Mouse (Mus musculus): ENCODE data around the gene Rnf8. TPM values are rescaled to one million over a fixed set of nuclear protein-coding genes. Genes with fewer than 3 reads are reported as not detected.

Gene Rnf8
- polyA plus RNA-seq, 1 experiment from 2014 or later, result 82.2 TPM

GRCm38 (mm10) chr17:29615024-29615551, 498 bp downstream of the Rnf8 start:
- H3K27ac ChIP-seq, result peak overlapping the region; percentile 92
- peaks cover 6% of the 10 kb centered on the region for H3K36me3 ChIP-seq (replicated peaks; ENCODE audit: control insufficient read depth, insufficient read depth)
- H3K4me2 ChIP-seq (replicated peaks), result peak overlapping the region; percentile 86
- peak overlapping the region; percentile 95 for H3K9ac ChIP-seq
- peak overlapping the region; percentile 97 for H3K4me3 ChIP-seq (replicated peaks; ENCODE audit: low read length)
- no peaks in the 10 kb centered on the region for H3K9me3 ChIP-seq (ENCODE audit: control insufficient read depth, low read length)
- DNase-seq (ENCODE audit: low spot score) (no peak), ATAC-seq (ENCODE audit: low FRiP score) (peak; percentile 41)
- H3K27me3 ChIP-seq (ENCODE audit: control insufficient read depth, insufficient read depth, low read length), result no peaks in the 10 kb centered on the region
- H3K4me1 ChIP-seq (replicated peaks; ENCODE audit: control insufficient read depth, insufficient read depth, low read length), result peaks cover 30% of the 10 kb centered on the region
- WGBS, result 0% methylated on average over 41 of the region's 43 CpGs

DNA sequence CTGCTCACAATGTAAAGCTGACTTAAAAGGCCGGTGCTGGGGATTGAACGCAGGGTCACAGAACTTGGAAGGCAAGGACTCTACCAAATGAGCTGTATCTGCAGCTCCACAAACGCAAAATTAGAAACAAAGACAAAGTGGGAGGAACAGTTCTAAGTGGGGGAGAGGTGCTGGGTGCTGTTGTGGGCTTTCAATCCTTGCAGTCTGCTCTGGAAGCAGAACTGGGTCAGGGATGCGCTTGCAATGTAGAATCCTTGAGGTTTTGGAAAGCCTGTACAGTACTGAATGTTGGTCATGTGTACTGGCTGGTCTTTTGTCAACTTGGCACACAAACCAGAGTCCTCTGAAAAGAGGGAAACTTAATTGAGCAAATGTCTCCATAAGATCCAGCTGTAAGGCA, 1.0 kb downstream of the Rnf8 start:
- no peaks in the 10 kb centered on the region for H3K9me3 ChIP-seq (ENCODE audit: control insufficient read depth, low read length)
- H3K36me3 ChIP-seq (replicated peaks; ENCODE audit: control insufficient read depth, insufficient read depth), result peaks cover 6% of the 10 kb centered on the region
- H3K27ac ChIP-seq, result peak overlapping the region; percentile 92; the same call in 1 of the 2 replicates
- peak overlapping the region; percentile 86 for H3K4me2 ChIP-seq (replicated peaks)
- peak overlapping the region; percentile 97 for H3K4me3 ChIP-seq (replicated peaks; ENCODE audit: low read length)
- no peak for DNase-seq (ENCODE audit: low spot score)
- H3K27me3 ChIP-seq (ENCODE audit: control insufficient read depth, insufficient read depth, low read length), result no peaks in the 10 kb centered on the region
- peak overlapping the region; percentile 95 for H3K9ac ChIP-seq
- peaks cover 30% of the 10 kb centered on the region for H3K4me1 ChIP-seq (replicated peaks; ENCODE audit: control insufficient read depth, insufficient read depth, low read length)
- no peak for ATAC-seq (ENCODE audit: low FRiP score)
- 7% methylated on average over 4 of the region's 4 CpGs for WGBS

- H3K4me3 ChIP-seq (replicated peaks; ENCODE audit: low read length), result no peak overlapping the region
- DNase-seq (ENCODE audit: low spot score), result no peak
- no peak for ATAC-seq (ENCODE audit: low FRiP score)
- no peaks in the 10 kb centered on the region for H3K9me3 ChIP-seq (ENCODE audit: control insufficient read depth, low read length)
- H3K27ac ChIP-seq, result no peak overlapping the region
- WGBS, result 87% methylated on average over 3 of the region's 3 CpGs
- H3K27me3 ChIP-seq (ENCODE audit: control insufficient read depth, insufficient read depth, low read length), result no peaks in the 10 kb centered on the region
- peaks cover 37% of the 10 kb centered on the region for H3K36me3 ChIP-seq (replicated peaks; ENCODE audit: control insufficient read depth, insufficient read depth)
- H3K4me2 ChIP-seq (replicated peaks), result no peak overlapping the region
- H3K4me1 ChIP-seq (replicated peaks; ENCODE audit: control insufficient read depth, insufficient read depth, low read length), result peaks cover 27% of the 10 kb centered on the region
- H3K9ac ChIP-seq, result no peak overlapping the region
Observed at GRCm38 (mm10) chr17:29619231-29619630, 4.6 kb downstream of the Rnf8 start.

- 91% methylated on average over 8 of the region's 8 CpGs for WGBS
- H3K9ac ChIP-seq, result no peak overlapping the region
- H3K9me3 ChIP-seq (ENCODE audit: control insufficient read depth, low read length), result no peaks in the 10 kb centered on the region
- H3K27me3 ChIP-seq (ENCODE audit: control insufficient read depth, insufficient read depth, low read length), result no peaks in the 10 kb centered on the region
- H3K36me3 ChIP-seq (replicated peaks; ENCODE audit: control insufficient read depth, insufficient read depth), result peaks cover 77% of the 10 kb centered on the region
- no peak for DNase-seq (ENCODE audit: low spot score)
- no peak overlapping the region for H3K27ac ChIP-seq
- ATAC-seq (ENCODE audit: low FRiP score), result no peak
- no peak overlapping the region for H3K4me2 ChIP-seq (replicated peaks)
- H3K4me3 ChIP-seq (replicated peaks; ENCODE audit: low read length), result no peak overlapping the region
- H3K4me1 ChIP-seq (replicated peaks; ENCODE audit: control insufficient read depth, insufficient read depth, low read length), result no peaks in the 10 kb centered on the region
Observed at GRCm38 (mm10) chr17:29623488-29623887, 8.9 kb downstream of the Rnf8 start.

GRCm38 (mm10) chr17:29627285-29627684, 12.7 kb downstream of the Rnf8 start:
- Histone ChIP-seq H3K9me3 (ENCODE audit: control insufficient read depth, low read length) (no peaks in the 10 kb centered on the region), H3K4me1 (replicated peaks; ENCODE audit: control insufficient read depth, insufficient read depth, low read length) (no peaks in the 10 kb centered on the region), H3K9ac (no peak overlapping the region), H3K27me3 (ENCODE audit: control insufficient read depth, insufficient read depth, low read length) (no peaks in the 10 kb centered on the region), H3K4me3 (replicated peaks; ENCODE audit: low read length) (no peak overlapping the region), H3K4me2 (replicated peaks) (no peak overlapping the region), H3K27ac (no peak overlapping the region), H3K36me3 (replicated peaks; ENCODE audit: control insufficient read depth, insufficient read depth) (peaks cover 97% of the 10 kb centered on the region)
- ATAC-seq (ENCODE audit: low FRiP score) (no peak), DNase-seq (ENCODE audit: low spot score) (no peak)
- WGBS, result 87% methylated on average over 9 of the region's 9 CpGs

DNA sequence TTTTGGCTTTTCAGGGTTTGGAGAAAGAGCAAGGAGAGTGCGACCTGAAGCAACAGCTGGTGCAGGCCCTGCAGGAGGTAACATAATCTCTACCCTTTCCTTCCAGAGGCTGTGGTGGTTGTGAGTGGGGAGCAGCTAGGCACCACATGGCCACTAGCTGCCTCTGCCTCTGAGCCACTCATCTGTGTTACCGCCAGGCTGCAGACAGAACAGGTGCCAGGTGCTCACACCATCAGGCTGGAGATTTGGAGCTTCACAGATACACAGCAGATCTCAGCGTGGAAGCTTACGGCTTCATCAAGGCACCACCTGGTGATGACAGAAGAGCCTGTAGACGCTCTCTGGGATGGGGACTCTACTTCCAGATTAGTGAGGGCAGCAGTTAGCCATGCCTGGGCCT, 14.4 kb downstream of the Rnf8 start:
- Histone ChIP-seq H3K9me3 (ENCODE audit: control insufficient read depth, low read length) (no peaks in the 10 kb centered on the region), H3K4me3 (replicated peaks; ENCODE audit: low read length) (no peak overlapping the region), H3K4me1 (replicated peaks; ENCODE audit: control insufficient read depth, insufficient read depth, low read length) (no peaks in the 10 kb centered on the region), H3K36me3 (replicated peaks; ENCODE audit: control insufficient read depth, insufficient read depth) (peaks cover 97% of the 10 kb centered on the region), H3K27me3 (ENCODE audit: control insufficient read depth, insufficient read depth, low read length) (no peaks in the 10 kb centered on the region), H3K4me2 (replicated peaks) (no peak overlapping the region), H3K27ac (no peak overlapping the region), H3K9ac (no peak overlapping the region)
- ATAC-seq (ENCODE audit: low FRiP score) (no peak), DNase-seq (ENCODE audit: low spot score) (no peak)
- 84% methylated on average over 5 of the region's 5 CpGs for WGBS

- no peak overlapping the region for H3K9ac ChIP-seq
- WGBS, result 91% methylated on average over 5 of the region's 5 CpGs
- H3K36me3 ChIP-seq (replicated peaks; ENCODE audit: control insufficient read depth, insufficient read depth), result peaks cover 99% of the 10 kb centered on the region
- H3K4me2 ChIP-seq (replicated peaks), result no peak overlapping the region
- H3K27me3 ChIP-seq (ENCODE audit: control insufficient read depth, insufficient read depth, low read length), result no peaks in the 10 kb centered on the region
- H3K9me3 ChIP-seq (ENCODE audit: control insufficient read depth, low read length), result no peaks in the 10 kb centered on the region
- H3K4me1 ChIP-seq (replicated peaks; ENCODE audit: control insufficient read depth, insufficient read depth, low read length), result no peaks in the 10 kb centered on the region
- ATAC-seq (ENCODE audit: low FRiP score) (no peak), DNase-seq (ENCODE audit: low spot score) (no peak)
- H3K27ac ChIP-seq, result no peak overlapping the region
- no peak overlapping the region for H3K4me3 ChIP-seq (replicated peaks; ENCODE audit: low read length)
Observed at GRCm38 (mm10) chr17:29629620-29630019, 15.0 kb downstream of the Rnf8 start.

DNA sequence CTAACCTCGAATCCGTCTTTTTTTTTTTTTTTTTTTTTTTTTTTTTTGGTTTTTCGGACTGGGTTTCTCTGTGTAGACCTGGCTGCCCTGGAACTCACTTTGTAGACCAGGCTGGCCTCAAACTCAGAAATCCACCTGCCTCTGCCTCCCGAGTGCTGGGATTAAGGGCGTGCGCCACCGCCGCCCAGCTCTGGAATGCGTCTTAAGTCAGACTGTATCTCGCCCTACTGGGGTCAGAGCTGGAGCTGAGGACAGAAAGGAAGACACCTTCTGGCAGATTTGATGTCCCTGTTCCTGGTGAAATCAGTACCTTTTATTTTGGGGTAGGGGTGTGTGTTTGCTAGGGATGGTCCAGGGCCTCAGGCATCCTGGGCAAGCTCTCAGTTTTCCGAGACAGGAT, 17.7 kb downstream of the Rnf8 start:
- no peak overlapping the region for H3K4me3 ChIP-seq (replicated peaks; ENCODE audit: low read length)
- 95% methylated on average over 11 of the region's 11 CpGs for WGBS
- H3K9ac ChIP-seq, result no peak overlapping the region
- peaks cover 99% of the 10 kb centered on the region for H3K36me3 ChIP-seq (replicated peaks; ENCODE audit: control insufficient read depth, insufficient read depth)
- ATAC-seq (ENCODE audit: low FRiP score) (no peak), DNase-seq (ENCODE audit: low spot score) (no peak)
- no peaks in the 10 kb centered on the region for H3K27me3 ChIP-seq (ENCODE audit: control insufficient read depth, insufficient read depth, low read length)
- no peaks in the 10 kb centered on the region for H3K9me3 ChIP-seq (ENCODE audit: control insufficient read depth, low read length)
- no peaks in the 10 kb centered on the region for H3K4me1 ChIP-seq (replicated peaks; ENCODE audit: control insufficient read depth, insufficient read depth, low read length)
- no peak overlapping the region for H3K27ac ChIP-seq
- no peak overlapping the region for H3K4me2 ChIP-seq (replicated peaks)

- H3K9ac ChIP-seq, result no peak overlapping the region
- DNase-seq (ENCODE audit: low spot score) (no peak), ATAC-seq (ENCODE audit: low FRiP score) (no peak)
- no peak overlapping the region for H3K4me2 ChIP-seq (replicated peaks)
- 94% methylated on average over 8 of the region's 8 CpGs for WGBS
- H3K36me3 ChIP-seq (replicated peaks; ENCODE audit: control insufficient read depth, insufficient read depth), result peaks cover 87% of the 10 kb centered on the region
- no peak overlapping the region for H3K4me3 ChIP-seq (replicated peaks; ENCODE audit: low read length)
- no peaks in the 10 kb centered on the region for H3K4me1 ChIP-seq (replicated peaks; ENCODE audit: control insufficient read depth, insufficient read depth, low read length)
- H3K27me3 ChIP-seq (ENCODE audit: control insufficient read depth, insufficient read depth, low read length), result no peaks in the 10 kb centered on the region
- H3K27ac ChIP-seq, result no peak overlapping the region
- H3K9me3 ChIP-seq (ENCODE audit: control insufficient read depth, low read length), result no peaks in the 10 kb centered on the region
Observed at GRCm38 (mm10) chr17:29635492-29635891, 20.9 kb downstream of the Rnf8 start.

GRCm38 (mm10) chr17:29636118-29636517, 21.5 kb downstream of the Rnf8 start:
- WGBS, result 76% methylated on average over 5 of the region's 5 CpGs
- DNase-seq (ENCODE audit: low spot score), result peak; percentile 61
- H3K36me3 ChIP-seq (replicated peaks; ENCODE audit: control insufficient read depth, insufficient read depth), result peaks cover 87% of the 10 kb centered on the region
- no peak overlapping the region for H3K4me2 ChIP-seq (replicated peaks)
- no peaks in the 10 kb centered on the region for H3K27me3 ChIP-seq (ENCODE audit: control insufficient read depth, insufficient read depth, low read length)
- no peaks in the 10 kb centered on the region for H3K9me3 ChIP-seq (ENCODE audit: control insufficient read depth, low read length)
- H3K27ac ChIP-seq, result no peak overlapping the region
- H3K9ac ChIP-seq, result no peak overlapping the region
- ATAC-seq (ENCODE audit: low FRiP score), result no peak
- no peaks in the 10 kb centered on the region for H3K4me1 ChIP-seq (replicated peaks; ENCODE audit: control insufficient read depth, insufficient read depth, low read length)
- H3K4me3 ChIP-seq (replicated peaks; ENCODE audit: low read length), result no peak overlapping the region

All from hindbrain, embryonic 14.5 days (tissue).